Comparison of ENCODE assay signal across 8 mouse cellular contexts in genomic region chr9:75050003-75050402, GRCm38 (mm10). TPM values are rescaled to one million over a fixed set of nuclear protein-coding genes. Genes with fewer than 3 reads are reported as not detected.
DNase-seq lines count a peak whose midpoint lies in the region; ATAC-seq and TF ChIP-seq lines count a peak whose summit lies in the region.
"Had no signal": no experiment of that assay in that cellular context is flagged by ENCODE, and none has a peak within 500 bp of the region (broad histone marks: within the 10 kb centered on the region; RNA-seq: fewer than 3 reads in every experiment).

No protein-coding gene starts in this region.

- H3K36me3 ChIP-seq in G1E (replicated peaks) = peaks cover 56% of the 10 kb centered on the region

- ATAC-seq in G1E (ENCODE audit: extremely low read depth, insufficient number of reproducible peaks, low FRiP score, poor library complexity, severe bottlenecking) = peak; percentile 68

- no peak for TF ChIP-seq POLR2A in bone marrow, adult 2 months (IDR thresholded peaks at IDR 0.05; ENCODE audit: borderline replicate concordance, control insufficient read depth, low read depth, low read length)
- TF ChIP-seq POLR2A in embryonic fibroblast, embryonic 13.5 days (IDR thresholded peaks at IDR 0.05; ENCODE audit: low read depth, low read length) = no peak

- 14% methylated on average over 3 of the region's 3 CpGs for WGBS in bone marrow, adult 2 months

- H3K4me3 ChIP-seq in G1E (ENCODE audit: low read depth, low read length) = no peak overlapping the region
- no peak overlapping the region for H3K4me3 ChIP-seq in bone marrow, adult 2 months (replicated peaks; ENCODE audit: control insufficient read depth, low read depth, low read length)
- no peak overlapping the region for H3K4me3 ChIP-seq in embryonic fibroblast, embryonic 13.5 days (ENCODE audit: insufficient read depth, low read length)
- H3K4me3 ChIP-seq: limb, embryonic 12.5 days had no signal

- no peak overlapping the region for H3K27ac ChIP-seq in bone marrow, adult 2 months (ENCODE audit: control insufficient read depth, insufficient read depth, low read depth, low read length, poor library complexity)
- H3K27ac ChIP-seq in embryonic fibroblast, embryonic 13.5 days (ENCODE audit: insufficient read depth, low read length) = no peak overlapping the region
- H3K27ac ChIP-seq: limb, embryonic 12.5 days had no signal

- intact Hi-C loops in heart, postnatal 25 days (cut with DNase I) = loop anchor here (5.0 kb wide), 1 partner anchor 152 kb away; no protein-coding TSS in a partner anchor

- no peaks in the 10 kb centered on the region for H3K27me3 ChIP-seq in G1E (ENCODE audit: insufficient read depth, low read length)
- H3K27me3 ChIP-seq: limb, embryonic 12.5 days had no signal

- H3K9me3 ChIP-seq in G1E (replicated peaks) = no peaks in the 10 kb centered on the region
- H3K9me3 ChIP-seq: limb, embryonic 12.5 days had no signal

- TF ChIP-seq CTCF in G1E (IDR thresholded peaks at IDR 0.05; ENCODE audit: low read depth, low read length) = peak; percentile 71
- peak; percentile 81 for TF ChIP-seq CTCF in bone marrow, adult 2 months (IDR thresholded peaks at IDR 0.05; ENCODE audit: control insufficient read depth, insufficient read depth, low read length)
- peak; percentile 75; the same call in 1 of the 2 replicates for TF ChIP-seq CTCF in embryonic fibroblast, embryonic 13.5 days (IDR thresholded peaks at IDR 0.05; ENCODE audit: borderline replicate concordance, insufficient read depth, low read length)

- H3K4me1 ChIP-seq in G1E (ENCODE audit: insufficient read depth, low read depth, low read length) = peaks cover 21% of the 10 kb centered on the region
- no peaks in the 10 kb centered on the region for H3K4me1 ChIP-seq in bone marrow, adult 2 months (ENCODE audit: control insufficient read depth, insufficient read depth, low read length)
- no peaks in the 10 kb centered on the region; the same call in 1 of the 2 replicates for H3K4me1 ChIP-seq in embryonic fibroblast, embryonic 13.5 days (ENCODE audit: control insufficient read depth, insufficient read depth, low read length)
- H3K4me1 ChIP-seq: limb, embryonic 12.5 days had no signal

- DNase-seq in G1E (ENCODE audit: low spot score) = peak; percentile 15
- peak; percentile 16 for DNase-seq in heart, postnatal 25 days (ENCODE audit: low spot score)
- DNase-seq in layer of hippocampus, adult 9-10 months (ENCODE audit: low spot score) = peak; percentile 92
- DNase-seq in lung, postnatal 25 days (ENCODE audit: low spot score) = peak; percentile 77
- peak; percentile 57 for DNase-seq in retina, postnatal 7 days (ENCODE audit: low read depth, low spot score)

RNA-seq across cellular contexts. Expression of gene Arpp19, which starts 12.6 kb away (rescaled TPM):
- total RNA-seq in G1E (2014; fragmentation: Nextera tagmentation) = 76.8 and 89.7 TPM in 2 replicates
- 205 and 219 TPM in 2 replicates for total RNA-seq in G1E (2017)
- polyA plus RNA-seq in G1E (2012) = 64.4 and 71.2 TPM in 2 replicates
- polyA plus RNA-seq in bone marrow, adult 2 months (2011; ENCODE audit: insufficient read depth, insufficient read length, low replicate concordance, missing spikeins) = 144 and 189 TPM in 2 replicates
- polyA plus RNA-seq in embryonic fibroblast, embryonic 13.5 days (2011; ENCODE audit: insufficient read length, low read depth, missing spikeins) = 220 and 227 TPM in 2 replicates
- total RNA-seq in heart, postnatal 25 days (2021) = 100 to 1,000 TPM; 147 to 158 TPM

RNA-seq across cellular contexts. Expression of gene Myo5a, which starts 20.8 kb away (rescaled TPM):
- 39.2 and 43.1 TPM in 2 replicates for total RNA-seq in G1E (2014; fragmentation: Nextera tagmentation)
- total RNA-seq in G1E (2017) = 42.1 and 50.8 TPM in 2 replicates
- polyA plus RNA-seq in G1E (2012) = 5.7 and 14.0 TPM in 2 replicates
- 9.8 and 16.8 TPM in 2 replicates for polyA plus RNA-seq in bone marrow, adult 2 months (2011; ENCODE audit: insufficient read depth, insufficient read length, low replicate concordance, missing spikeins)
- 103 and 123 TPM in 2 replicates for polyA plus RNA-seq in embryonic fibroblast, embryonic 13.5 days (2011; ENCODE audit: insufficient read length, low read depth, missing spikeins)
- 10 to 100 TPM; 11.0 to 11.7 TPM for total RNA-seq in heart, postnatal 25 days (2021)

Comparison
In these comparisons a context has a peak if more than half of its experiments do, and no peak if none do; other contexts are left out.
1. DNase-seq: peak in every context shown above with its lines; median percentile 92 in layer of hippocampus, adult 9-10 months; 77 in lung, postnatal 25 days; 57 in retina, postnatal 7 days; 16 in heart, postnatal 25 days; 15 in G1E.